Mouse (Mus musculus): Measurements from ENCODE around the gene Dnajc3. TPM values are rescaled to one million over a fixed set of nuclear protein-coding genes. Genes with fewer than 3 reads are reported as not detected.

Gene Dnajc3
- total RNA-seq, 1 experiment = 21.8 TPM

- no peak overlapping the region for H3K27ac ChIP-seq (ENCODE audit: insufficient read depth, low read depth, low read length, poor library complexity, severe bottlenecking)
- in situ Hi-C loops (cut with MboI; ENCODE audit: low sequenced_read_pairs in 2 of 2, unreplicated experiment in 2 of 2) = no loop called here
- H3K9me3 ChIP-seq (ENCODE audit: control insufficient read depth, insufficient read depth, low read depth, low read length) = no peaks in the 10 kb centered on the region
- H3K9ac ChIP-seq (ENCODE audit: insufficient read depth, low read depth, low read length, poor library complexity, severe bottlenecking) = no peak overlapping the region
- no peaks in the 10 kb centered on the region for H3K4me1 ChIP-seq (ENCODE audit: control insufficient read depth in 2 of 2, insufficient read depth in 2 of 2, low read length in 2 of 2, poor library complexity in 1 of 2)
- TF ChIP-seq CHD2 (IDR thresholded peaks at IDR 0.05; ENCODE audit: low read depth, low read length) (no peak), HCFC1 (IDR thresholded peaks at IDR 0.05; ENCODE audit: borderline replicate concordance, insufficient read depth, low read length) (no peak), ZC3H11A (IDR thresholded peaks at IDR 0.05; ENCODE audit: borderline replicate concordance, low read depth, low read length) (no peak), MAFK (IDR thresholded peaks at IDR 0.05; ENCODE audit: insufficient read depth, low read depth, low read length) (no peak), ZNF384 (IDR thresholded peaks at IDR 0.05; ENCODE audit: low read depth, low read length) (no peak)
- H3K36me3 ChIP-seq (ENCODE audit: control insufficient read depth, insufficient read depth, low read length, poor library complexity, severe bottlenecking) = peaks cover 5% of the 10 kb centered on the region; the same call in 1 of the 2 replicates
- H3K4me3 ChIP-seq (ENCODE audit: insufficient read depth in 1 of 2, low read depth in 1 of 2, low read length in 2 of 2, poor library complexity in 1 of 2, severe bottlenecking in 1 of 2) = no peak overlapping the region
- no peak for DNase-seq (ENCODE audit: low read depth, low spot score)
Observed at GRCm38 (mm10) chr14:118913651-118914050, 24.1 kb upstream of the Dnajc3 start.

GRCm38 (mm10) chr14:118919025-118919424 lies 18.8 kb upstream of the Dnajc3 start:
- TF ChIP-seq ZC3H11A (IDR thresholded peaks at IDR 0.05; ENCODE audit: borderline replicate concordance, low read depth, low read length) (no peak), MAFK (IDR thresholded peaks at IDR 0.05; ENCODE audit: insufficient read depth, low read depth, low read length) (no peak), ZNF384 (IDR thresholded peaks at IDR 0.05; ENCODE audit: low read depth, low read length) (no peak), CHD2 (IDR thresholded peaks at IDR 0.05; ENCODE audit: low read depth, low read length) (no peak)
- Histone ChIP-seq H3K4me3 (ENCODE audit: insufficient read depth in 1 of 2, low read depth in 1 of 2, low read length in 2 of 2, poor library complexity in 1 of 2, severe bottlenecking in 1 of 2) (no peak overlapping the region), H3K9ac (ENCODE audit: insufficient read depth, low read depth, low read length, poor library complexity, severe bottlenecking) (no peak overlapping the region), H3K36me3 (ENCODE audit: control insufficient read depth, insufficient read depth, low read length, poor library complexity, severe bottlenecking) (peaks cover 1% of the 10 kb centered on the region; the same call in 1 of the 2 replicates), H3K4me1 (ENCODE audit: control insufficient read depth in 2 of 2, insufficient read depth in 2 of 2, low read length in 2 of 2, poor library complexity in 1 of 2) (peaks cover 0 to 2% of the 10 kb centered on the region in 2 experiments; a peak in 1 of 4 replicates), H3K27ac (ENCODE audit: insufficient read depth, low read depth, low read length, poor library complexity, severe bottlenecking) (no peak overlapping the region), H3K9me3 (ENCODE audit: control insufficient read depth, insufficient read depth, low read depth, low read length) (no peaks in the 10 kb centered on the region)
- DNase-seq (ENCODE audit: low read depth, low spot score) = no peak
- in situ Hi-C loops (cut with MboI; ENCODE audit: low sequenced_read_pairs in 2 of 2, unreplicated experiment in 2 of 2) = no loop called here

GRCm38 (mm10) chr14:118920654-118921053 lies 17.1 kb upstream of the Dnajc3 start:
- in situ Hi-C loops (cut with MboI; ENCODE audit: low sequenced_read_pairs in 2 of 2, unreplicated experiment in 2 of 2) = no loop called here
- no peak overlapping the region for H3K27ac ChIP-seq (ENCODE audit: insufficient read depth, low read depth, low read length, poor library complexity, severe bottlenecking)
- H3K4me3 ChIP-seq (ENCODE audit: insufficient read depth in 1 of 2, low read depth in 1 of 2, low read length in 2 of 2, poor library complexity in 1 of 2, severe bottlenecking in 1 of 2) = no peak overlapping the region
- H3K36me3 ChIP-seq (ENCODE audit: control insufficient read depth, insufficient read depth, low read length, poor library complexity, severe bottlenecking) = peaks cover 1% of the 10 kb centered on the region; the same call in 1 of the 2 replicates
- no peaks in the 10 kb centered on the region for H3K9me3 ChIP-seq (ENCODE audit: control insufficient read depth, insufficient read depth, low read depth, low read length)
- H3K9ac ChIP-seq (ENCODE audit: insufficient read depth, low read depth, low read length, poor library complexity, severe bottlenecking) = no peak overlapping the region
- peaks cover 0 to 4% of the 10 kb centered on the region in 2 experiments; a peak in 2 of 4 replicates for H3K4me1 ChIP-seq (ENCODE audit: control insufficient read depth in 2 of 2, insufficient read depth in 2 of 2, low read length in 2 of 2, poor library complexity in 1 of 2)
- TF ChIP-seq MAFK (IDR thresholded peaks at IDR 0.05; ENCODE audit: insufficient read depth, low read depth, low read length) = peak; percentile 45; the same call in 1 of the 2 replicates
- TF ChIP-seq ZNF384 (IDR thresholded peaks at IDR 0.05; ENCODE audit: low read depth, low read length) = no peak
- no peak for DNase-seq (ENCODE audit: low read depth, low spot score)

GRCm38 (mm10) chr14:118922251-118922650 lies 15.5 kb upstream of the Dnajc3 start:
- Histone ChIP-seq H3K36me3 (ENCODE audit: control insufficient read depth, insufficient read depth, low read length, poor library complexity, severe bottlenecking) (peaks cover 1% of the 10 kb centered on the region; the same call in 1 of the 2 replicates), H3K27ac (ENCODE audit: insufficient read depth, low read depth, low read length, poor library complexity, severe bottlenecking) (no peak overlapping the region), H3K9ac (ENCODE audit: insufficient read depth, low read depth, low read length, poor library complexity, severe bottlenecking) (no peak overlapping the region), H3K4me3 (ENCODE audit: insufficient read depth in 1 of 2, low read depth in 1 of 2, low read length in 2 of 2, poor library complexity in 1 of 2, severe bottlenecking in 1 of 2) (peak overlapping the region; percentile 35 to 54; a peak in 3 of 4 replicates), H3K9me3 (ENCODE audit: control insufficient read depth, insufficient read depth, low read depth, low read length) (no peaks in the 10 kb centered on the region), H3K4me1 (ENCODE audit: control insufficient read depth in 2 of 2, insufficient read depth in 2 of 2, low read length in 2 of 2, poor library complexity in 1 of 2) (peaks cover 0 to 4% of the 10 kb centered on the region in 2 experiments; a peak in 2 of 4 replicates)
- DNase-seq (ENCODE audit: low read depth, low spot score) = no peak
- TF ChIP-seq ZC3H11A (IDR thresholded peaks at IDR 0.05; ENCODE audit: borderline replicate concordance, low read depth, low read length) (no peak), CHD2 (IDR thresholded peaks at IDR 0.05; ENCODE audit: low read depth, low read length) (no peak), ZNF384 (IDR thresholded peaks at IDR 0.05; ENCODE audit: low read depth, low read length) (no peak), MAFK (IDR thresholded peaks at IDR 0.05; ENCODE audit: insufficient read depth, low read depth, low read length) (no peak), HCFC1 (IDR thresholded peaks at IDR 0.05; ENCODE audit: borderline replicate concordance, insufficient read depth, low read length) (no peak)
- in situ Hi-C loops (cut with MboI; ENCODE audit: low sequenced_read_pairs in 2 of 2, unreplicated experiment in 2 of 2) = no loop called here

GRCm38 (mm10) chr14:118922667-118923184 lies 15.1 kb upstream of the Dnajc3 start:
- Histone ChIP-seq H3K9ac (ENCODE audit: insufficient read depth, low read depth, low read length, poor library complexity, severe bottlenecking) (no peak overlapping the region), H3K27ac (ENCODE audit: insufficient read depth, low read depth, low read length, poor library complexity, severe bottlenecking) (no peak overlapping the region), H3K36me3 (ENCODE audit: control insufficient read depth, insufficient read depth, low read length, poor library complexity, severe bottlenecking) (no peaks in the 10 kb centered on the region; the same call in 1 of the 2 replicates), H3K4me1 (ENCODE audit: control insufficient read depth in 2 of 2, insufficient read depth in 2 of 2, low read length in 2 of 2, poor library complexity in 1 of 2) (peaks cover 0 to 4% of the 10 kb centered on the region in 2 experiments; a peak in 2 of 4 replicates), H3K4me3 (ENCODE audit: insufficient read depth in 1 of 2, low read depth in 1 of 2, low read length in 2 of 2, poor library complexity in 1 of 2, severe bottlenecking in 1 of 2) (peak overlapping the region; percentile 35 to 54), H3K9me3 (ENCODE audit: control insufficient read depth, insufficient read depth, low read depth, low read length) (no peaks in the 10 kb centered on the region)
- in situ Hi-C loops (cut with MboI; ENCODE audit: low sequenced_read_pairs in 2 of 2, unreplicated experiment in 2 of 2) = no loop called here
- TF ChIP-seq HCFC1 (IDR thresholded peaks at IDR 0.05; ENCODE audit: borderline replicate concordance, insufficient read depth, low read length) = no peak
- no peak for TF ChIP-seq CHD2 (IDR thresholded peaks at IDR 0.05; ENCODE audit: low read depth, low read length)
- TF ChIP-seq MAFK (IDR thresholded peaks at IDR 0.05; ENCODE audit: insufficient read depth, low read depth, low read length) = no peak
- no peak for TF ChIP-seq ZNF384 (IDR thresholded peaks at IDR 0.05; ENCODE audit: low read depth, low read length)
- no peak for TF ChIP-seq ZC3H11A (IDR thresholded peaks at IDR 0.05; ENCODE audit: borderline replicate concordance, low read depth, low read length)
- no peak for DNase-seq (ENCODE audit: low read depth, low spot score)
